Mouse (Mus musculus) spleen, adult 10 weeks (tissue): Measurements from ENCODE around the gene Tubgcp2. TPM values are rescaled to one million over a fixed set of nuclear protein-coding genes. Genes with fewer than 3 reads are reported as not detected.

Experiments
- polyA plus RNA-seq: library from polyadenylated mRNA; stranded (reverse); fragments of 350-450 nt; fragmentation: Illumina TruSeq; extraction: RNeasy Lipid Tissue Mini Kit (QIAGEN cat#74804); gene quantifications from one replicate; pipeline ENCODE4 v1.2.3, GENCODE M21; 2015; ENCODE audit warnings: low replicate concordance; ENCODE audit not compliant: insufficient read depth

Tubgcp2 gene
- 21.8 TPM for polyA plus RNA-seq

DNA sequence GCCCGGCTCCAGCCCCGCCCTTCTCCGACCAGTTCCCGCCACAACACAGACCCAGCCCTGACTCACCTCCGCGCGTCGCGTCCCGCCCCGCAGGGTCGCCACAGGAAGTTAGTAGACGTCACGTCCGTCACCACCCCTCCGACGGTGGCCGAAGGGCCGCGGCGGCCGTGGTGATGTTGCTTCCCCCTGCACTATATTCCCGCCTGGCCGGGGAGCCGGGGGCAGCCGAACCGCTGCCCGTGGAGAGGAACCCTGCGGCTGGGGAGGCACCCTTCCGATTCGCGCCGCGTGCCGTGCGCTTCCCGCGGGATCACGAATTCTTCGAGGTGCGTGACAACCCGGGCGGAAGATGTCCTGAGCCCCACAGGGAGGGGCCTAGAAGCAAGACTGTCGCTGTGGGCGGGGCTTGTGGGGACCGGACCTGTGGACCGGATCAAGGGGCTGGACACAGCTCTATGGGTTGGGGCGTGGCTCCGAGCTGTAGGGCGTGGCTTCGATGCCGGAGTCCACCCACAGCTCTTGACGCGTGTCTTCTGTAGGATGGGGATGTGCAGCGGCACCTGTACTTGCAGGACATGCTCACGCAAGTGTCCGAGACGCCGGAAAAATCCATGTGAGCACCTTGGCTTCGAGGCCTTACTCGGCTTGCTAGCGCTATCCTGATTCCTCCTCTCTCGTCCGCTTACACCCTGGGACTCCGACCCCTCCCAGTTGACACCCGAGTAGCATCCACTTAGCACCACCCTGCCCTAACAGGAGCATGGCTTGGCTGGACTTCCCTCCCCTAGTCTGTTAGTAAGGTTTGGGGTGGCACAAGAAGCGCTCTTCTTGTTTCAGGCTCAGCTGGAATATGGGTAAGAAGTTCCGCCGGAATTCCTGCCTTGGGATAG, at the start of gene Tubgcp2, which contains the start of gene Zfp511:
Tubgcp2 (minus strand) TSS at position 389 of the 890 bp plus-strand sequence.
Zfp511 (plus strand) TSS at position 111 of the 890 bp plus-strand sequence.

DNA sequence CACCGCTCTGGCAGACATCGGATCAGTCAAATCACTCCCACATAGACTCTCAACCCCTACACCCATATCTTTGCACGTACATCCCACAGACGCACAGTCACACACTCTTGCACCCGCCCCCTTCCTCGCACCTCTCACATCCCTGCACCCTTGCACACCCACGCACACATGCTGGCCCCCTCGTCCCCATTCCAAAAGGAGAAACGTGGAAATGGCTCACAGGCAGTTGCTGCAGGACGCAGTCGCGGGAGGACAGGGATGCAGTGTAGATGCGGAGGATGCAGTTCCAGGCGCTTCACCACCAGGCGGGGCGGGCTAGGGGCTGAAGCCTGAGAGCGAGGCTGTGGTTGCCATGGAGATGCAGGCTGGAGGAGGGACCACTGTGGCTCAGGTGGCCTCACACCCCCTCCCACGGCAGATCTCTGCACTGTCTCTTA, 45.8 kb upstream of the Tubgcp2 start, which contains the start of gene Caly:
Caly (minus strand) TSS at position 307 of the 437 bp plus-strand sequence.

GRCm38 (mm10) chr7:140048361-140049114, 12.1 kb upstream of the Tubgcp2 start, which contains the start of gene Msx3:
Gene Msx3, minus strand, starts transcription at chr7:140049089.

DNA sequence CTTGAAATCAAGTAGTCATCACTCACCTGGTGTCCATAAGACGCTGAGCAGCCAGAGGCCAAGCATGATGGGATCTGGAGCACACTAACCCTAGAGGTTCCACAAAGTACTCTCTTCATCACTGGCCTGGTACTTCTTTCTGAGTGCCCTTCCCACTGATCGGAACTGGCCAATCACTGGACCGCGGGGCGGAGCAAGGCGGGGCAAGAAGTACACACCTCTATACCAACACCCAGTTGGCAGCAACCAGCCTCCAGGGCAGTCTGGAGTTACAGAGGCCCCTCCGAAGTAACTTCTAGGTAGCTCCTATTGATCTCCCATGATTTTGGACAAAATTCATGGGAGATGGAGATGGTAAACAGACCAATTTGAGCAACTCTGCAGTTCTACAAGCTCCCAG, 44.1 kb downstream of the Tubgcp2 start, which contains the start of gene Adam8:
Adam8 (minus strand) TSS at position 157 of the 400 bp plus-strand sequence.

GRCm38 (mm10) chr7:139978278-139978892, 58.1 kb downstream of the Tubgcp2 start, which contains the start of gene 6430531B16Rik:
Gene 6430531B16Rik, minus strand, starts transcription at chr7:139978755.

Other genes starting within 250 kb of the Tubgcp2 start
- gene Adgra1, start 202.5 kb downstream of the Tubgcp2 start, polyA plus RNA-seq: not detected
- 0.12 TPM for gene Kndc1, start 142.0 kb downstream of the Tubgcp2 start, polyA plus RNA-seq
- 0.19 TPM for gene Utf1, start 92.9 kb downstream of the Tubgcp2 start, polyA plus RNA-seq
- not detected for gene 6430531B16Rik, start 57.9 kb downstream of the Tubgcp2 start, polyA plus RNA-seq
- 15.3 TPM for gene Adam8, start 44.1 kb downstream of the Tubgcp2 start, polyA plus RNA-seq
- 39.7 TPM for gene Zfp511, start 278 bp downstream of the Tubgcp2 start, polyA plus RNA-seq
- not detected for gene Msx3, start 12.4 kb upstream of the Tubgcp2 start, polyA plus RNA-seq
- gene Caly, start 45.9 kb upstream of the Tubgcp2 start, polyA plus RNA-seq: not detected
- gene Prap1, start 56.7 kb upstream of the Tubgcp2 start, polyA plus RNA-seq: not detected
- gene Fuom, start 65.8 kb upstream of the Tubgcp2 start, polyA plus RNA-seq: 3.8 TPM
- 9.2 TPM for gene Paox, start 79.1 kb upstream of the Tubgcp2 start, polyA plus RNA-seq
- gene Echs1, start 79.8 kb upstream of the Tubgcp2 start, polyA plus RNA-seq: 39.4 TPM
- 17.2 TPM for gene Mtg1, start 100.9 kb upstream of the Tubgcp2 start, polyA plus RNA-seq
- gene Sprn, start 118.2 kb upstream of the Tubgcp2 start, polyA plus RNA-seq: 0.19 TPM
- gene Olfr522, start 128.1 kb upstream of the Tubgcp2 start, polyA plus RNA-seq: not detected
- not detected for gene Olfr523, start 136.5 kb upstream of the Tubgcp2 start, polyA plus RNA-seq
- not detected for gene Olfr524, start 169.3 kb upstream of the Tubgcp2 start, polyA plus RNA-seq
- gene Cd163l1, start 181.6 kb upstream of the Tubgcp2 start, polyA plus RNA-seq: 0.58 TPM
- gene 5830411N06Rik, start 210.6 kb upstream of the Tubgcp2 start, polyA plus RNA-seq: 1.0 TPM